Mouse (Mus musculus) urinary bladder, postnatal 10 days (tissue): Measurements from ENCODE around the gene Stat4.
A peak's percentile ranks its signal among the peaks of the same experiment; 100 is the strongest.

ENCODE experiments used
- DNase-seq: peaks from one replicate; pipeline ENCODE4 v3.0.0; 2022; ENCODE audit warnings: low spot score

Gene Stat4

DNA sequence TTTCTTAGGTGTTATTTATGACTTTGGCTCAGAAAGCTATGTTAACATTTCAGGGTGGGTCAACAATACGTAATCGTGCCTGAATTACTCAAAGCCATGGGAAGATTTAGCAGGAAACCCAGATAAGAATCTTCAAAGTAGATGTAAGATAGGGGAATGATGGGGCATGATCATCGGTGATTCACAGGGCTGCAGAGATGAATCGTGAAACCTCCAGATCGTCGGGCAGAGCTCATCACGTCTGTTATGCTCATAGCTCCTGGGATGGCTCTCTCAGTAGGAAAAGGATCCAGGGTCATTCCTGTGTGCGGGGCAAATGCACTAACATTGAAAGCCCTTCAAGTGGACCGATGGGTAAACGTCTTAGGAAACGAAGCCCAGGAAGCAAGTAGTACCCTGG, 120.3 kb downstream of the Stat4 start:
- no peak for DNase-seq

DNA sequence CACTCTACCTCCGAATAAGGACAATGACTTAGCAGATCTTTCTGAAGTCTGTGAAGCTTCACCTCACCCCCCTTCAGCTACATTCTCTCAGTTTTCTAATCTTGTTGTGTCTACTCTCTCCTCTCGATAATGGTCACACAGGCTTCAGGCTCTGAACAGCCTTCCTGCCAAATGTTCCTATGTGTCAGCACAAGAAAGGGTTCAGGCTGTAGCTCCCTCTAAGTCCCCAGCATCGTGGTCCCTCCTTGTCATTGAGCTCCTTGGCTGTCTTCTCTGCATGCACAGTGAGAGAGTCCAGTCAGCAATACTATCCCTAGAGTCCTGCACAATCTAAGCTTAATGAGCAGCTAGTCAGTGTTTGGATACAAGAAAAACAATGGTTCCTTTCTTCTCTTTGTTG, 124.3 kb downstream of the Stat4 start:
- no peak for DNase-seq

DNA sequence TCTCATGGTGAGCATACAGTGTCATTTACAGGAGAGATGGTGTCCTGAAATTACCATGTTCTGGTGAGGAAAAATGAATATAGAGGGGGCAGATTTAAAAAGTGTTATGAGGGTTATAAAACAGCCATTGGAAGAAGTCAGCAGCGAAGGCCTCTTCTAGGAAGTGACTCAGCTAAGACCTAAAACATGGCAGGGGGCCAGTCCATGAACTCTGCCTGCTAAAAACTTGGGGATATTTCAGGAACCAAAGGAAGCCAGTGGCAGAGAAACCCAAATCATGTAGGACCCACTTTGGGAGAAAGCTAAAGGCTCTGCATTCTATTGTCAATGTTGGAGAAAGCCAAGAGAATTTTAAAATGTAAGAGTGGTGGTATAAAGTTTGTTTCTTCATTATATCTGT, 125.4 kb downstream of the Stat4 start:
- DNase-seq: no peak

DNA sequence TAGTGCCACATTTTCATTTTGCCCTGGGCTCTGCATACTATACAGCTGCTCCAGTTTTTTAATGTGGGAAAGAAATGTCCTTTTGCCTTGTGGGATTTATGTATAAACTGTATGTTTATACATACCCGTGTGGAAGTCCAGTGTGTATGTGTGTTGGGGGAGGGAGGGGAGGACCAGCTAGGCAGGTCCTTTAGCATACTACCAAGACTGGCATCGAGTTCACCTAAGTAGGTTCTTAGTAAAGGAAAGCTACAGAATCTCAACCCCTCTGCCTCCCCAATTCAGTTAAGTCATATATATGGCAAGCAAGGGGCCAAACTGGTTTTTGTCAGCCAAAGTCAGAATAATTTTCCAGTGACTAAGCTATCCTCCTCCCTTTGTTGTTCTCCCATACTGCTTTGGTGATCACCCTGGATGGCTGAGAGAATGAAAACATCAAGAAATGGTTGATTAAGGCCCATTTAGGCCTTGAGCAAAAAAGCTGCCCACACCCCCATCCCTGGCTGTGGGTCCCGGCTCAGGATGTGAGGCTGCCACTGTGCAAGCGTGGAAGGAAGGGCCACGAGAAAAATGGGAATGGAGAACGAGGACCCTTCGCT, 126.2 kb downstream of the Stat4 start:
- DNase-seq: no peak

DNA sequence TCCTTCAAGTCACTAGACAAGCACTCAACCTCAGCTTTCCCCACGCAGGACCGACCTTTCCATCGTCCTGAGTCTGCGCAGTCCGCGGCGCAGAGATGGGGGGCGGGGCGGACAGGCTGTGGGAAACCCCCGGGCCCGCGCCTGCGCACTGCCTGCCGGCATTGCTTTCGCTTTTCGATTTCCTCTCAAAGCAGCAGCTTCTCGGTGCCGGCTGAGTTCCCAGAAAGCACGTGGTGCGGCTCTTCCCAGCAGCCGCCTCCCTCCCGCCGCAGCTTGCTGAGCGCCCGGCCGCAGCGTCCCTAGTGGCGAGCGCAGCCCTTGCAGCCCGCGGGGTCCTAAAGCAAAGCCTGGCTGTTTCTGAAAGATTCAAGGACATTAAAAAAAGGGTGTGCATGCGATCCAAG, 126.7 kb downstream of the Stat4 start:
- peak; percentile 93 for DNase-seq

DNA sequence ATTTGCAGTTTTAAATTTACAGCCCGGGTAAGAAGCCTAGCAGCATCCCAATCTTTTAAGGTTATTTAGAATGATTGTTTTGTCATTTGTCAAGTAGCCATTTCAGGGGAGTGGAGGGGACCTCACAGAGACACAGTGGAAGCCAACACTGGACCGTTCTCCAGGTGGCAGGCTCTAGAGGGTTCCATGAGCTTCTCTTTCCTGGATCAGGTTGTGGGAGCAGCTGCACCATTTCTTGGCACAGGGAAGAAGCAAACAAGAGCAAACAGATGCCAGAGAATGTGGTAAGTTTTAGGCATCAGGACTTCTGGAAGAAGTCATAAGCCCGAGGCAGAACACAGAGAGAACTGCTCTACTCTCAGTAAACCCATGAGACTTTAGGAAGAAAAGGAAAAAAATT, 129.5 kb downstream of the Stat4 start:
- DNase-seq: no peak

DNA sequence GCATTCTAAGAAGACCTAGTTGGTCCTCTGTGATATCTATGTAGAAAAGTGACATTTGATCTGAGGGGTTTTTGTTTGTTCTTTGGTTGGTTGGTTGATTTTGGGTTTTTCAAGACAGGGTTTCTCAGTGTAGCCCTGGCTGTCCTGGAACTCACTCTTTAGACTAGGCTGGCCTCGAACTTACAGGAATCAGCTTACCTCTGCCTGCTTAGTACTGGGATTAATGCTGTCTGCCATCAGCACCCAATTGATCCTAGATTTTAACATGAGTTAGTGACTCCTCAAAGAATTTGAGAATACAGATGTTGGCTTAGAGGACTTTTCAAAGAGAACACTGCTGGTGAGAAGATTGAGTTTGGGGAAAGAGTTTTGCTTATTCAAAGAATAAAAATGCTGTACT, 130.8 kb downstream of the Stat4 start:
- DNase-seq: no peak

DNA sequence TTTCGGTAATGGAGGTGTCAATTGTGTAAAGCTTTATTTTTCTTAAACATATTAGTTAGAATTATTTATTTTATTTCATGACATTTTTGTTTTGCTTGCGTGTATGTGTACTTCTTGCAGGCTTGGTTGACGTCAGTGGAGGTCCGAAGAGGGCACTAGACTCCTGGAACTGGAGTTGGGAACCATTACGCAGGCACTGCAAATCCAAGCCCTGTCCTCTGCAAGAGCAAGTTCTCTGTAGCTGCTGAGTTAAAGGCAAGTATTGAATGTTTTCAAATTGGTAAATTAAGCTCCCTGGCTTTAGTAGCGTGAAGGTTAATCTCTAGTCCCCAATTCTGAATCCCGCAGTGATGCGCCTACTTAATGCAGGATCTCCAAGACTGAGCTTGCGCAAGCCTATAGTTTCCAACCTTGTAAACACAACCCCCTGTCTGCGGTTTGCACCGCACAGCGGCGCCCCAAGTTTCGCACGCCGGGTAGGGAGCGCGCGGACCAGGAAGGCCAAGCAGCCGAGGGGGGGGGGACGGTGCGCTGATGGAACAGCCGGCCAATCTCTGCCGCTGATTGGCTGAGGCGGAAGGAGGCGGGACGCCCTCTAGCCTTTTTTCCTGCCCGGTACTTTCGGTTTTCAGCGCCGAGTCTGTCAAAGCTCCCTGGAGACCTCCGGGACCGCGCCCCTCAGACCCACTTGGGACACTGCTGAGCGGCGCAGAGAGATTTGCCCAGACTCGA, 132.1 kb downstream of the Stat4 start, which contains the start of gene Stat1:
TSS of gene Stat1 (plus strand) at position 581 of the 732 bp plus-strand sequence.
- peak; percentile 37 for DNase-seq

DNA sequence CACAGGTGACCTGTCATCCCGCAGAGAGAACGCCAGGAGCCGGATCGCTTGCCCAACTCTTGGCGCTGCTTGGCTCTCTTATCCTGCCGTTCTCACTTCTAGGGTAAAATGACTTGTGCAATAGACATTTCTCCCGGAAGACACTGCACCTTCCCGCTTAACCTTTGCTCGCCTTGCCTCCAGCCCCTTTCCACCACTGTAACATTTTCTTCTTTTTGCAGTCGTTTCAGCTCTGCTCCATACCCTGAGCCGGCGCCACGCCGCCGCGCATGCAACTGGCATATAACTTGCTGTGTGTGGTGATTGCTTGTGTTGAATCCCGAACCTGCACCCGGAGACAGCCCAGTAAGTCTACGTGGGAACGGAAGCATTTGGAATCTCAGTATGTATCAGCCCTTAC, 132.7 kb downstream of the Stat4 start:
- no peak for DNase-seq

DNA sequence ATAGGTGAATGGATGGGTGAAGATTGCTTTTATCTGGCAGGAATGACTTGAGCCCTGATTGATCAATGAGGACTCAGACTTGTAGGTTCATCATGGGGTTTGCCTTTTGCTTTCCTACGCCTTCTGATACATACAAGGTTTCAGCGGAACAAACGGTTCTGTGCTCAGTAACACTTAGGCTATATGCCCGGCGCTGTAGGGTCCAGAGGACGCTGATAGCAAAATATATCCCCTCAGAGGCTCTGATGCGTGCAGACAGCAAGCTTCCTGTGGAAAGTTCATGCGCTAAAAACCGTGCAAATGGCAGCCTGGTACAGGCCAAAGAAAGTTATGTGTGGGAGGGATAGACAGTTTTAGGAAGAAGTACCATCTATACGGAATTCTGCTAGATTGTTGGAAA, 133.2 kb downstream of the Stat4 start:
- no peak for DNase-seq

DNA sequence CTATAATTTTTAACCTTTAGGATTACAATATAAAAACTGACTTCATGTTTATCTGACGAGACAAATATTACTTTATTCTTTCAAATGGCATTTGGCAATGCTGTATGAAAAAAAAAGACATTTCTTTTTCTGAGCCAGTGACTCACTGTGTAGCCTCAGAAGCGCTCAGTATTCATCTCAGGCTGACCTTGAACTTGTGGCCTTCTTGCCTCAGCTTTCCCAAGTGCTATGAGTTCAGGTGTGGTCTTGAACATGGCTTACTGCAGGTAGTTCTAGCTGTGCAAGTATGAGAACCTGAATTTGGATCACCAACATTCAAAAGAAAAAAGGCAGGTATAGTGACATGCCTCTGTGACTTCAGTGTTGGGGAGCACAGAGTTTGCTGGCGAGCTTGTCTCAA, 134.1 kb downstream of the Stat4 start:
- DNase-seq: no peak

DNA sequence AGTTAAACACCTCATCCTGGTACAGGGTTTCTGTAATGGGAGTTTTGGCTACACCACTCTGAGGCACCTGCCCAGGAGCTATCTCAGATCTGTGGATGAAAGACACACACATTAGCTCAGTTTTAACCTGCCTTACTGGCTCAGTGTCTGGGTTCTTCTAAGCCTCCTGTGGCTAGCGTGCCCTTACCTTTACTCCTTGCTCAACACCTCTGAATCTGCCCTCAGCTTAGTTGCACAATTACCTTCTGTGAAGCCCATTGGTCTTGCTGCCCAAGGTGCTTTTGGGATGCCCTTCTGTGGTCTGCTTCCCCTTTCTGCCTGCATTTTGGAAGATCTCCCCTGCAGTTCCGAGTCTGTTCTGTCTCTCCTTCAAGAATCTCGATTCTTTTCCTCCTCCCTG, 137.9 kb downstream of the Stat4 start:
- no peak for DNase-seq

DNA sequence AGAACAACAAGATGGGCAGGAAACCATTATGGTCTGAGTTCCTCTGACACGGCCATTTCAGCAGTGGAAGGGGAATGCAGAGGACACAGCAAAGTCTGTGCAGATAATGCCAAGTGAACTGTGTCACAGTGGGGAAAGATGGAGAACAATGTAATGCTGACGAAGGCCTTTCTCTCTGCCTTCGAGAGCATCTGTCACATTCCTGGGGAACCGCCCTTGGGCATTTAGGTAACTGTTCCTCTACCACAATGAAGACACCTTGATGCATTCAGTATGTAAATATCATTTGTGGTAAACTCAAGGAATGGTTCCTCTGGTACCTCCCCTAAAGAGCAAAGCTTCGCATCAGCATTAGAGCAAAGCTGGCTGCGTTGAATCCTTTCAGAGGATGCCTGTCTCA, 140.4 kb downstream of the Stat4 start:
- no peak for DNase-seq

DNA sequence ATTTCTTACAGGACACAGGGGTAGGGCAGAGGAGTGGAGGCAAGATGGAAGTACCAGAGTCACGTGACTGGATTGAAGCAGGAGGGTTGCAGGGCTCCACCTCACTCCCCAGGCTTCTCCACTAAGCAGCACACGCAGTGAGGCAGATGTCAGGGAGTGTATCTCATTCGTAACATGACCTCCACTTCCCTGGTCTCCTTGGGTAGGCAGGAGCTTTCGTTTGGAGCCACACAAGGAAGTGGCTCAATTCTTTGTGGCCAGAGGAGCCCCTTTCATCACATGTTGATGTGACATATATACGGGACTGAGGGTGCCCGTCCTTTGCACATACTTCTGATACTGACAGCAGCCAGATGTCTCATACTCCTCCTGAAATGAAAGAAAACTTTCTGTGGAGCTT, 142.8 kb downstream of the Stat4 start:
- DNase-seq: no peak

DNA sequence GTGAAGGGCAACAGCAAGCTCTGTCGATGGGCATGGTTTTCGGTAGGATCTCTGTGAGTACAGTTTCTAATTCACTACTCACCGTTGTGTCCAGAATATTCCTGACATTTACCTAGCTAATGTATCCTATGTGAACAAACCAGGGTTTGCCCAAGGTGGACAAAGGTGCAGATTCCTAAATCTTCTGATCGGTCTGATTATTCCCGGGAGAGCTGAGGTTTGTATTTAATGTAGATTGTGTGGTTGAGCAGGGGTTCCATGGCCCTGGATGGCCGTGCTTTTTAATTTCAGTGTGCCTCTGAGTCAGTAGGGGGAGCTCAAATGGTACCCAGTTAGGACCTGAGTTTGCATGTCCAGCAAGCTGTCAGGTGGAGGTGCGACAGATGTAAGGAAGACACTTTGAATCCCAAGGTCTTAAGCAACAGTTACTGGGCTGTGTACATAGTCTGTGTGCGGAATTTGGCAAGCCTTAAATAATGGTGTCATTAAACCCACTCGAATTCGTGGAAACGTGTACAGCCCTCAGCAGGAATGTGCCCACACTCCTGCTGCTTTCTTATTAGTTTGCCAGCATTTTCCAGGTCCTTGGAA, 144.9 kb downstream of the Stat4 start:
- no peak for DNase-seq

DNA sequence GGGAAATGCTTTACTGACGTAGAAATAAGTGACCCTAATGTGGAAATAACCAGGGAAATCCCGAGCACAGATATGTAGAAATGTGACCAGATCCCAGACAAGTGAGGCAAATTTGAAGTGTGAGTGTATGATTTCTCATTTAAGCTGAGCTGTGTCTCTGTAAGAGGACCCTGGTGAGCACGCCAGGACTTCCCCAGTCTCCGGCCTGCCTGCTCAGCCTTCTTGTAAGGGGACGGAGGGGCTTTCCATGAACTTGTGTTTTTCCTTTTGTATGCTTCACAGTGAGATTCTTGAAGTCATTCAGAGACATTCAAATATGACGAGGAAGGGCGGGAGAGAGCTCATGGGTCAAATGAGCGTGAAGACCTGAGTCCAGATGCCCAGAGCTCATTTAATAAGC, 146.3 kb downstream of the Stat4 start:
- DNase-seq: no peak

DNA sequence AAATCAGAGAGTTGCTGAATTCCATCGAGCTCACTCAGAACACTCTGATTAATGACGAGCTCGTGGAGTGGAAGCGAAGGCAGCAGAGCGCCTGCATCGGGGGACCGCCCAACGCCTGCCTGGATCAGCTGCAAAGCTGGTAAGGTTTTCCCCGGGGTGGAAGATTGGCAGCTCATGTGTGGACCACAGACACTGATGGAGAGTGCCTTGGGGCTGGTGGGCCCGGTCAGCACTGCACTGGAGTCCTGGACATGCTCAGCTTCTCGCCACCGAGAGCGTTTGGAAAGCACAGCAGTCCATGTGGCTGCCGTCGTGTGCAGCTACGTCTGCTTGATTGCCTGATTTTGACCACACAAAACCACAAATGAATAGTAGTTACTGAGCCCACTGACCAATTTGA, 150.3 kb downstream of the Stat4 start:
- DNase-seq: no peak

DNA sequence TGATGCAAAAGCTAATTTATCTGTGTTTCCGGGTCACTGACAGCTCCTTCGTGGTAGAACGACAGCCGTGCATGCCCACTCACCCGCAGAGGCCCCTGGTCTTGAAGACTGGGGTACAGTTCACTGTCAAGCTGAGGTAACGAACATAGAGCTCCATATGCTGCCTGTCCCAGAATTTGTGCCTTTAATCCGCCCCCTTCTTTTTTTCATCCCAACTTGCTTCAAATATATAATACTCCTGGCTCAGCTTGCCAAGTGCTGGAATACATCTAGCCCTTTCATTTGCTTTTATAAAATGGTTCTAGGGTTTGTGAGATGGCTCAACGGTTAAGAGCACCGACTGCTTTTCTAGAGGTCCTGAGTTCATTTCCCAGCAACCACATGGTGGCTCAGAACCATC, 153.6 kb downstream of the Stat4 start:
- DNase-seq: no peak

DNA sequence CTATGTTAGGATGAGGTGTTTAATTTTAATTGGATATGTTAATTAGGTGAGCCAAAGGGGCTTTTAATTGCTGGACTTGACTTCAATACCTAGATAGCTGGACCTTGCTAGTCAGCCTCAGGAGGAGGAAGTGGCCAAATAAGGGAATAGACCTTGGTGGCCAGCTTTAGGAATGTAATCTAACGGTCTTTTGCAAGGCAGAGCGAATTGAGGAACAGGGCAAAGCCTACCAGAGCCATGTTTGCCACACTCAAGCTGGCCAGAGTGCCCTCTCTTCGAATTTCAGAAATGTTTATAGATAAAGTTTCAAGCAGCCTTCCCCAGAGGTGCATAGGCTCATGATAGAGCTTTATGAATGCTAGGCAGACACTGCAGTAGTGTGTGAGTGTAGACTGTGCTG, 154.5 kb downstream of the Stat4 start:
- DNase-seq: no peak

DNA sequence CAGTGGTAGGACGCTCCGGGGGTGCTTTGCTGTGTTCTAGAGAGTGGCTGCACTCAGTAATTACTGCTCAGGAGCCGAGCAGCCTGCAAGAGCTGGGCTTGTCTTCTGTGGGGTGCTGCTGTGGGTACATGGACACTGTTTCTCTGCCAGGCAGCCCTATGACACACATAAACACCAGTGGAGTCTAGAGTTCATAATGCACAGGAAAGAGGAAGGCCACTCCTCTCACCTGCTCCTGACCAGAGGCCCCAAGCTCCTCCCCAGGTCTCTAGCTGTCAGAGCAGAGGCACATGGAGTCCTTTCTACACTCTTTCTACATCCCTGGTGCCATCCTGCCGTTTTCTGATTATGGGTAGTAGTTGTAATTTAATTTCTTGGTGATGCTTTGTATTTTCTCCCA, 155.2 kb downstream of the Stat4 start:
- no peak for DNase-seq

DNA sequence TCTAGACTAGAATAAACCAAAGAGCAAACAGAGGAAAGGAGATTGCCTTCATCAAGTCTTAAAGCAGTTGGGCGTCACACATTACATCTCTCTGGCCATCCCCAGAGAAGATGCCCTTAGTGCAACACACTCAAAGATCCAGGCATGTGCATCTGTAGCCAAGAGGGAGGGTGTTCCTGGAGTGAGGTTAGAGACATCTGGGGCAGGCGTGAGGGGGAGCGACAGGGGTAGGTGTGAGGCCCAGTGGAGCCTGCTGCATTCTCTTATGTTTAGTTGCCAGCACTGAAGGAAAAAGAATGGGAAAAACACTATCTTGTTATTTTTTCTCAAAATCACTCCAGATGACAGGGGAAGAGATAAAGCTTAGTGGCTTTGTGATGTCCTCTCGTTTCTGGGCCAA, 156.2 kb downstream of the Stat4 start:
- no peak for DNase-seq

DNA sequence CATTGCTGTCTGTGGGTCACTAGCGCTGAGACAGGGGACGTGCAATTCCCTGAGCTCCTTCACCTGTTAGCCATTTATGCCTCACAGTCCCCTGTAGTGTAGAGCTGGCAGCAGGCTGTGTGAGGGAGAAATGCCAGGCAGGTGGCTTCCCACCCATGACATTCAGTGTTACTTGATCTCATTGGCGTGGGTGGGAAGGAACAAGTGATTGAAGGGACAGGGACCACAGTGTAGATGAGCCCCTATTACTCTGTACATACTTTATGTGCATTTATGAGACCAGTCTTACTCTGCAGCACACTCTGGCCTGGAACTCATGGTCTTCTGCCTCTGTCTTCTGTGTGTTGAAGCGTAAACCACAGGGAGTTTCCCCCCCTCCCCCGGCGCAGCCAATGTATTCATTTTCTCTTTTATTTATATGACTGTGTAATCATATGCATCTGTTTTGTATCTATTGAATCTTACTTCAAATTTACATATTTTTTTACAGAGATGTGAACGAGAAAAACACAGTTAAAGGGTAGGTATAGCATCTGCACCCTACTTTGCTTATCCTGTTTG, 156.7 kb downstream of the Stat4 start:
- no peak for DNase-seq

DNA sequence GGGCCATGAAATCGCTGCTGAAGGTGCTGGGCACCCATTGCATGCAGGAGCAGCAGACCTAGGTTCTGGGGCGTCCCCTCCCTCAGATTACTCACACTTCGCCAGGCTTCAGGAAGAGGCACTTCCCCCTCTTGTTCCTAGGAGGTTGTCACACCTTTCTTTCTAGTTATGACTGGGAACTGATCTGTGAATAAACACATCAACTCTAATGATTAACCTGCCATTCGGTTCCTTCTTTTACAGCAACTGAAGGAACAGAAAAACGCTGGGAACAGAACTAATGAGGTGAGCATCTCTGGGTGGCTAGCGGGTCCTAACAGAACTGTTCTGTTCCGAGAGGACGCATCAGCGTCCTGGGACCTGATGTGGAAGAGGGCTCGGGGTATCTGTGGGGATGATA, 158.0 kb downstream of the Stat4 start:
- DNase-seq: no peak
